Mouse (Mus musculus) E14TG2a.4 (cell line): ENCODE results near the gene St6galnac3.

Experiments used
- CTCF ChIP-seq: conservative IDR thresholded peaks from 2 replicates; pipeline ENCODE4 v1.5.1; 2014; ENCODE audit warnings: low read length
- NANOG ChIP-seq: IDR thresholded peaks from 2 replicates; pipeline ENCODE4 v1.6.1; 2014; ENCODE audit warnings: borderline replicate concordance, low read length, mixed read lengths
- POU5F1 ChIP-seq: IDR thresholded peaks from 2 replicates; pipeline ENCODE4 v1.6.1; 2014; ENCODE audit warnings: low read length, borderline replicate concordance

DNA sequence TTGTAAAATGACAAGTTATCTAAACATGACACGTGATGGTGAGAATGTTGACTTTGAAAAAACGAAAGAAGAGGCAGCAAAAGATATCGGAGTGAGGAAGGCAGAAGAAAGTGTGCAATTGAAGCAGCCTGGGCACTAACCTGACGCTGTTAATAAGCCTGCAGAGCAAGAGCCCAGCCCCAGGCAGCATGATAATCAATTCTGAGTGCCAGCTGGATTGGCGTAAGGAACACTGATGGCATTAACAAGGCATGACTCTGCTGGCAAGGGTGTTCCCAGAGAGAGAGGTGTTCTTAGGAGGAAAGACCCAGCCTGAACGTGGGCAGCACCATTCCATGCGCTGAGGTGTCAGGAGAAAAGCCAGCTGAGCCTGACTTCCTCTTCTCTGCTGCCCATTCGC is 525.7 kb downstream of the St6galnac3 start:
- TF ChIP-seq CTCF (no peak), POU5F1 (no peak), NANOG (no peak)
